Mouse (Mus musculus) kidney, postnatal 10 days (tissue): ENCODE measurements around the gene Cops7b.
"Not testable (repeated sequence)": the region's sequence is repeated elsewhere in the genome, so short reads cannot be mapped to it uniquely, and the experiment has no call there.

Experiments used
- DNase-seq: peaks from one replicate; pipeline ENCODE4 v3.0.0; 2021; ENCODE audit warnings: mixed read lengths

The Cops7b gene

DNA sequence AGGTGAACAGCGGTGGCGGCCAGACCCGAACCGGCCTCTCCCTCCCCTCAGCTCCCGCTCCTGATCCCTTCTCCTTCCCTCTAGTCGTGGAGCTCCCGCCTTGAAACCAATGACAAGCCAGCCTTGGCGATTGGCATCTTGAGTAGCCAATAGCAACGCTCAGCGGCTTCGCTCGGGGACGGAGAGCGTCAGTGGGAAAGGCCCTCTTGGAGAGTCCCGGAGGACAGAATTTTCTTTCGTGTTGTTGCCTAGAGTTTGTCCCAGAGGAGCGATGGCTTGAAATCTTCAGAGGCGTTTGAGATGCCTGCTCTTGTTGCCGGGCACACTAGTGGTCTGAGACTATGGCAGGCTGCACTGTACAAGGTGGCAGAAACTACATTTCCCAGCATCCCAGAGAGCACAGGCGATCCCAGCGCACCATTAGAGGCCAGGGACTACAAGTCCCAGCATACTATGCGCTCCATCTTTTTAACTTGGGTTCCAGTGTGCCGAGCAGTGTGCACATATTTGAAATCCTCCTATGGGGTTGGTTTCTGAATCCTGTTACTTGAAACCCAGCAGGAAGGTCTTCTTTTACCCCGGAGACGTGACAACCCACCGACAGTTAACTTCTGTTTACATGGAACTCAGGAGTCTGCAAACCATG is at the start of gene Cops7b, which contains the start of gene Pde6d:
Cops7b (plus strand) TSS at position 454 of the 646 bp plus-strand sequence.
Pde6d (minus strand) TSS at position 179 of the 646 bp plus-strand sequence.
- peak; percentile 97 for DNase-seq

DNA sequence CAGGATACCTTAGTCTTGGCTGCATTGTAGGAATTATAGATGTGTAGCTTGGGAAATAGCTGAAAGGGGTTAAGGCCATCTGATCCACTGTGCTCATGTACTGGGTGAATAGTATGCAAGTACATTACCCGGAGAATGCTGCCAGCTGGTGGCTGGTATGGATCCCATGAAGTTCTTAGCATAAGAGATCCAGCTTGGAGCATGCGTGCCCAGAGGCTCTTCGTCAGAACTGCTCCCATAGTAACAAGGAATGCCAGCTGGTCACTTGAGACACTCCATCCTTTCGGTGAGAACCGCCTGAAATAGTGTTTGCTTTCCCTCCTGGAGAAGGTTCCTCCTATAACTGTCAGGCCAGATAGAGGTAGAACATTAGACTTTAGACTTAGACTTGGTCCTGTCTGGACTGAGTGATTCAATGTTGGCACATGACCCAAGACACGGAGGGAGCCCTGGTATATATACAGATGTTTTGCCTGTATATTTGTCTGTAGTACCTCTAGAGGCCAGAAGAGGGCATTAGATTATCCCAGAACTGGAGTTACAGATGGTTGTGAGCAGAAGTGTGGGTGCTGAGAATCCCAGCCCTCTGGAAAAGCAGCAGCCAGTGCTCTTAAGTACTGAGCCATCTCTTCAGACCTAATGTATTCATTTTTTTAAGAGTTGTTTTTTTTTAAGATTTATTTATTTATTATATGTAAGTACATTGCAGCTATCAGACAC is 49.1 kb upstream of the Cops7b start:
- no peak for DNase-seq

DNA sequence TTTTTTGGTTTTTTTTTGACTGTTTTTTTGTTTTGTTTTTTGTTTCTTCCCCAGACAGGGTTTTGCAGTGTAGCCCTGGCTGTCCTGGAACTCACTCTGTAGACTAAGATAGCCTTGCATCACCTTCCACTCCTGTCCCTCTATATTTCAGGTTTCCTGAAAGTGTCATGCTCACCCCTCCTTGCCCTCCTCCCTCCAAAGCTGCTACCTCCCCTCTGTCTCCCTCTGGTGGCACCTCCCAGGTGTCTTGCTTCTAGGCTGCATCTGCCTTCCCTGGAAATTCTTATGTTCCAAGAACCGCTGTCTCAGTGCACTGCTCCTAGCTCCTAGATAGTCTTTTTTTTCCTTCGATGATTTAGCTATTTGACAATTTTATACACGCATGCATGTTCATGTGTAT is 44.3 kb upstream of the Cops7b start:
- DNase-seq: peak; percentile 53

DNA sequence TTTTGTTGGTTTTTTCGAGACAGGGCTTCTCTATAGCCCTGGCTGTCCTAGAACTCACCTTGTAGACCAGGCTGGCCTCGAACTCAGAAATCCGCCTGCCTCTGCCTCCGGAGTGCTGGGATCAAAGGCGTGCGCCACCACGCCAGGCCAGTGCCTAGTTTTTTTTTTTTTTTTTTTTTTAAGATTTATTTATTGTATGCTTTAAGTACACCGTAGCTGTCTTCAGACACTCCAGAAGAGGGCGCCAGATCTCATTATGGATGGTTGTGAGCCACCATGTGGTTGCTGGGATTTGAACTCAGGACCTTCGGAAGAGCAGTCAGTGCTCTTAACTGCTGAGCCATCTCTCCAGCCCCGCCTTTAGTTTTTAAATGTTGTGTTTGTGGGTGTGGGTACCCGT is 43.1 kb upstream of the Cops7b start:
- DNase-seq: not testable (repeated sequence)

DNA sequence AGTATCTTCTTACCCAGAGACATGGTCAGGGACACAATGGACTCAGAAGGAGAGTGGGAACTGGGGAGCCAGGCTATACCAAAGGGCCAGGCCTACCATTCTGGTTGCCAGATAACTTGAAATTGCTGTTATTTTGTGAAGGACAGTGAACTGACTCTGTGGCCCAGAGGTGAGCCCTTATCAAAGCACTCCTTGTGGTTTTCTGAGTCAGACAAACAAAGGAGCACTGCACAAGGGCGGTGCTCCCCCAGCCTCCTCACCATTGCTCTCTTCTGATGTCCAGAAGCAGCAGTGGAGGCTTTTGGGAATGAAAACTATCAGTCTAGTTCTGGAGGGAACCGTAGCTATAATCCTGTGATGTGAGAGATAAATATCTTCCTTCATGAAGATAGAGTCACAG is 40.1 kb upstream of the Cops7b start:
- no peak for DNase-seq

DNA sequence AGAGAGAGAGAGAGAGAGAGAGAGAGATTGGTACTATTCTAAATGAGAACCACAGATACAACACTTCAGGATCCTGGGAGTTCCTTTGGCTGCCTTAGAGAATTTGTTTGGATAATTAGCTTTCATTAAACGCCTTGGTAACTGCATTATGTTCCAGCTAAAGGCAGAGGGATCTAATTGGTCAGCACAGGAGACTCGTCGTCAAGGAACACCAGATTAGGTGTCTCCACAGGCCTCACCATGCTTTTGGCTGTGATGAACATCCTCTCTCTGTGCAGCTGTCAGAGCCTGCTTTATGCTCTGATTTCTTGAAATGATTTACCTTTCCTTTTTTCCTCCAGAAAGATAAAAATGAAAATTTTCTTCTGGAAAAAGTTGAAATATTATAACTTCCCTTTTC is 35.9 kb upstream of the Cops7b start:
- no peak for DNase-seq

DNA sequence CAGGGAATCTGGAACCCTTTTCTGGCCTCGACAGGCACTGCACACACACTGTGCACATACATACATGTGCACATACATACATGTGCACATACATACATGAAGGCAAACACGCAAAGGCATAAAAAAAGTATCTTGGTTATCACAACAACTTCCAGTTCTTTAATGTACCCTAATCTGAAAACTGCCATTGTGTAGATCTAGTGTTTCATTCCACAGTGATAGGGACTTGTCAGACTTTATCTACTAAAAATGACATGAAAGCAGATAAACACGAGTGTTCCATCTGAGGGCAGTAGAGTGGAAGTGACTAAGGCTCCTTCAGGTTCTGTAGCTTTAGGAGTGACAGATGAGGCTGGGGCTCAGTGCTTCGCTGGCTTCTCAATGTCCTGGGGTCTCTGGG is 31.4 kb upstream of the Cops7b start:
- DNase-seq: no peak

DNA sequence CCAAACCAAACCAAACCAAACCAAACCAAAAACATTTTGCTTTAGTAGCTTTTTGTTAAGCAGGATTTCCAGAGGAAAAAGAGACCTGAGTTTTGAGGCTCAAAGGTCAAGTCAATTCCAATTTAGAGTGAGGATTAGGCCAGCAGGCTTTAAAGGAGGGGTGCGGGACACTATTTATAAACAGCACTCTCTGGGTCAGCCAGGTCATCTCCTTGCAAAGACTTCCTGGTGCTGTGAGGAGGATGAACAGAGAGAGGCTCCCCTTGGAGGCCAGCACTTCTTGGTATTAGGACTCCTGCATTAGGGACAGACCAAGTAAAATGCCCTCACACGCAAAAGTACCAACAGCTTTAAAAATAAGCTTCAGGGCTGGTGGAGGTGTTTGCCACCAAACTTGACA is 30.8 kb upstream of the Cops7b start:
- DNase-seq: no peak

DNA sequence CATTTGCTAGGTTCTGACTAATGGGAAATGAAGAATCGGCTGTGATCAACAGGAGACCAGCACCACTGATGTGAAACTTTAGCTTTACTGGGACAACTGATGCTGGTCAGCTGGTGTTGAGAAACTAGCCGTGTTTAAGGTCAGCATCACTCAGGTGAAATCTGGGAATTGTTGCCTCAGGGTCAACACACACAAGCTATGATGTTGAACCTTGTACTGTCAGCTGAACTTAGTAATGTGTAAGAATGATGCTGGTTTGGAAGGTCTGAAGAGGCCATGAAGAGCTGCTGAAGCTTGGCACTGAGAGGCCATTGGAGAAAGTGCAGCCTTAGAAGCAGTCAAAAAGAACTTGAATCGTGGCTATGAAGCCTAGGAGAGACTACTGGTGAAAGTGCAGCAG is 27.0 kb upstream of the Cops7b start:
- DNase-seq: no peak

DNA sequence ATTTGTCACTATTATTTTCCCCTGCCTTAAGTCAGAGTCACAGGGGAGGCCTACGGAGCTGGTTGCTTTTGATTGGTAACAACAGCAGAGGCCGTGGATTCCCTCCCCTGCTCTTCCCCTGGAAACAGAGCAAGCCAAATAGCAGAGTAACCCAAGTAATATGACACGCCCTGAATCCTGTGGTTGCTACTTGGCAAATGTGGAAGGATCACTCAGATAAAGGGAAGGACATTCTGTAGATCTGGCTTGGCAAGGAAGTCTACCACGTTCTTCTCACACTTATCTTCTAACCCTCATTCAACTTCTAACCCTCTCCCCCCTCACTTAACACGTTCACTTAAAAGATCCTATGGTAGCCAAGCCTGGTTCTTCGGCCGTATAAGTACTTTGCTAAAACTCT is 24.8 kb upstream of the Cops7b start:
- DNase-seq: no peak

DNA sequence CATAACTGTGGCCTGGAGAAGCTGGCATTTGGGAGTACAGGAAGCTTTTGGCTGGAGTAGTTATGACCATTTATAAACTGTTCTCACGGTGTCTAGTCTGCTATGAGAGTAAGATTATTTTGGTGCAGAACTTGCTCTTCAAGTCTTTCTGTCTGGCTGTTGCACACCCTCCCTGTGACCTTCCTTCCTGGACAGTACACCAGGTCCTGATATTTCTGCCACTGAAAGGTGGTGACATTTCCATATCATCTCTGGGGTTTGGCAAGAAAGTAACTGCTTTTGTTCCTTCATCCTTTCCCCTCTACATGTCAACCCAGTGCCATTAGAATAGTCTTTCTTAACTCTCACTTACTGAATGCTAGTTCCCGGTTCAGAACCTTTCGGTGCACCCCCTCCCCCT is 23.5 kb upstream of the Cops7b start:
- DNase-seq: no peak

DNA sequence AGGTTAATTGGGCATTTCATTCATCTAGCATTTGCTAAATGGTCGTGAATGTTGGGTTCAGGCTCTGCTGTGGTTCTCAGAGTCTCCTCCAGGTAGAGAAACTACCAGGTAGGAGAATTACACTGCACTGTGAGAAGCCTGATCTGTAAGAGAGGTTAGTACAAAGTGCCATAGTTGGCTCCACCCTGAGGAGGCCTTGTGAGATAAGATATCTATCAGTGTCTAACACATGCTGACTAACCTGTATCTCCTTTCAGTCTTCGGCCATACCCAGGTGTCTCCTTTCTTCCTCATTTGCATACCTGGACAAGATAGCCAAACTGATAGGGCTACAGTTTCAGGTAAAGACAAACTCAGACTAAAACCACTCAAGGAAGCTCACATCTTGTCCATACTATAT is 20.0 kb upstream of the Cops7b start:
- DNase-seq: no peak

DNA sequence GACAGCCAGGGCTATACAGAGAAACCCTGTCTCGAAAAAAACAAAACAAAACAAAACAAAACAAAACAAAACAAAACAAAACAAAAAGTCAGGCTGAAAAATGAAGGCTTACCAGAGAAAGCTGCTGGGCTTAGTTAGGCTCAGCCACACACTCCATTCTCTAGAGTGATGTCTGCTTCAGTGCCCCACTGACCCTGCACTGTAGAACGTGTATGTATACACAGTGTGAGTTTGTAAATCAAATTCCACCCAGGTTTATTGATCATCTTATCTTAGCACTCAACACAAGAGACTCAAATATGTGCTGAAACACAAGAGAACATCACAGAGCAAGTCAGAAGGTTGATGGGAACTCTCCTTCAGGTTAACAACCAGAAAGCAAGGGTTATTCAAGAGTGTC is 14.3 kb upstream of the Cops7b start:
- DNase-seq: no peak

DNA sequence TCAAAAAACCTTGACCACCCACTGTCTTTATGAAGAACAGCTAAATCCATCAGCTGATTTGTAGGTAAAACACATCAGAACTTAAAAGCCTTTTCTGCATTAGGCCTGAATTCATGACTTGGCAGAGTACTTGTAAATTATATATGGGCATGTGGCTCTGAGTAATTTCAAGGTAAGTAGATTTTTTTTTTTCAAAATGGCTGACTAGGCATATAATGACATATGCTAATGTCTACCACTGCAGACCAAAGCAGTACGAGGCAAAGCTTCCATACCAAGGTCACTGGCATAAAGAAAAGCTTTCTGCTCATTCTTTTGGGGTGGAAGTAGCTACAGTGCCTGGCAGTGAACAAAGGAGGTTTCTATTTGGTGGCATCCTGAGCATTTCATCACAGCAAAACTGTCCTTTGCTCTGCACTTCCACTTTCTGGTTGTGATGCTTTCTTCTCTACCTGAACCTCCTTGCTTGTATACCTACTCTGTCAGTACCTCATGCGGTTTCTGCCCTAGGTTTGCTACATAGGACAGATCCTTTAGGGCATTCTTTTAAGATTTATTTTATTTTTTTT is 13.3 kb upstream of the Cops7b start:
- no peak for DNase-seq

DNA sequence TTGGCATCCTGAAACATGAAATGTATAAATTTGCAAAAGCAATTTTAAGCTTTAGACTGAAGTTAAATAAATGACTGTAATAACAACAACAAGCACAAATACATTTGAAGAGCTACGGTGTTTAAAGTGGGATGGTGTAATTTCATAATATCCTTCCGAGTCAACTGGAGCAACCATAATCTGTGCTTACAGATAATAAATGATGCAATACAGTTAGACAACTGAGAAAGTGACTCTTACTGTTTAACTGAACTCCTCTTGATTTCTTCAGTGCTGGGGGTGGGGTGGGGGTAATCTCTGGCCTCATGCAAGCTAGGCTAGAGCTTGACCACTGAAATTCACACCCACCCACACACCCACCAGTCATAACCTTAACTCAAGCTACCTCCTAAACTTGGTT is 11.3 kb upstream of the Cops7b start:
- DNase-seq: no peak

DNA sequence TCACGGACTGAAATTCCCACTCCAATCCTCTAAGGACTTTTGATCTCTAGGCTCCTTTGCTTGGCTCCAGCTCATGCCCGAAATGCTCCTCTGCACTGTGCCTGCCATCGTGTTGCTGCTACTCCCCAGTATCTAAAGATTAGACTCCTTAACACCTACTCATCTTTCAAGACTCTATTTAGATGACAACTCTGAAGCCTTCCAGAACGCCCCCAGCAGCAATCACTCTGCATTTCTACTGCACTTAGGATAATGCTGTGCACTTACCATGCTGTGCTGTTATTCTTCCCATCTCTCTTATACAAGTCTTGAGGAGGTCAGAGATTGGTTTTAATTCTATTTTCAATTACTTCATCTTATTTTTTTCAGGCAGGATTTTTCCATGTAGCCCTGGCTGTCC is 10.8 kb upstream of the Cops7b start:
- DNase-seq: no peak

DNA sequence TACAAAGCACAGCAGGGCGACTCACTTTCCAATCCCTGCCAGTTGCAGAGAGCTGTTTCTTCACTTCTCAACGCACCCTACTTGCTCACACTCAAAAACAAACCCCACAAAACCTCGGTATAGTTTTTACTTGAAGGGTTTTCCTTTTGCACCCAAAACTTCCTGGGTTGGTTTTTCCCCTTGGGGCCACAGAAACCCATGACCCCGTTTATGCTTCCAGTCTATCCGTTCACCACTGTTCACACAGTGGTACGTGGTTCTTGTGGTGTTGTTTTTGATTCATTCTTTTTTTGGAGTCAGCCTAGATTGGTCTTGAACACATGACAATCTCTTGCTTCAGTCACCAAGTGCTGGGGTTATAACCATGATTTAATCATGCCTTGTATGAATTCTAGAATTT is 2.3 kb upstream of the Cops7b start:
- no peak for DNase-seq

DNA sequence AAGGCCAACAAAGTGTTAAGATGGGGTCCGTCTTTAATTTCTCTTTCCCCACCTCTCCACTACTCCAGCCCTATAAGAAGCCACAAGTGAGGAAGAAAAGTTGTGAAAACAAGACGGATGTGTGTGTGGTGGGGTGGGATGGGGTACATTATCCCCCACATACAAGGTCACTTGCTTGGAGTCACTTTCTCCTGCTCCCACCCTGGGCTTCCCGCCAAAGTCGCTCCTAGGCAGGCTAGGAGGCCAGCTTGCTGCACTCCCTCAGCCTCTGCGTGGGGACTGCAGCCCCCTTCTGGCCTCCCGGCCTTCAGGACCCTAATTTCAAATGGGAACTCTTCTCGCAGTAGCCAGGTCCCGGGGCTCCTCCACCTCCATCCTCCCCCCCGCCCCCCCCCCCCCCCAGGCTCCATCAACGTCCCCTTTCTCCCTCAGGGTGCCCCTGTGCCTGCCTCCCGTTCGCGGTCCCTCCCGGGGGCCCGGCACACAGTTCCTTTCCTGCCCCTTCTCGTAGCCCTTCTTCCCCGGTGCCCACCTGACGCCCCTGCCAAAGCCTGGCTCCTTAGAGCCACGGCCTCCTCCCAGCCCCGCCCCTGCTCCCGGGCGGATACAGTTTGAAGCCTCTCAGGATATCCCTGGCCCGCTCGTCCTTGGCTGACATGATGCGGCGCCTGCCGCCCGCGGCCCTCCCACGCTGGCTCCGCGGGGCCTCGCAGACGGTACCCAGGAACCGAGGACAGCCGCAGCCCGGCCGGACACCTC is 833 bp upstream of the Cops7b start:
- DNase-seq: peak; percentile 61

DNA sequence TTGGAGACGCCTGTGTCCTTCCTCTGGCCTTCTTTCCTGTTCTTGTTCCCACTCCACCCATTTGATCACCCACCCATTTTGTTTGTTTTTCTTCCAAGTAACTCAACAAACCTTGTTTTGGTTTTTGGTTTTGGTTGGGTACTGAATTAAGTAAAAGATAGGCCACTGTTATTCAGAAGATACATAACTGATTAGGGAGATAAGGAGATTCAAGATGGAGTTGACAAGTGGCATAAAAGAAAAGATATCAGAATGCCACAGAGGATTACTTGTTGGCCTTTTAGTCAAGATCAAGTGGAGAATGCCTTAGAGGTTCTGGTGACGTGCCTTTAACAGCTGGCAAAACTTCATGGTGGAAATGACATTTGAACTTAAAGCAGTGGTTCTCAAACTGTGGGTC is 1.0 kb downstream of the Cops7b start:
- DNase-seq: no peak

DNA sequence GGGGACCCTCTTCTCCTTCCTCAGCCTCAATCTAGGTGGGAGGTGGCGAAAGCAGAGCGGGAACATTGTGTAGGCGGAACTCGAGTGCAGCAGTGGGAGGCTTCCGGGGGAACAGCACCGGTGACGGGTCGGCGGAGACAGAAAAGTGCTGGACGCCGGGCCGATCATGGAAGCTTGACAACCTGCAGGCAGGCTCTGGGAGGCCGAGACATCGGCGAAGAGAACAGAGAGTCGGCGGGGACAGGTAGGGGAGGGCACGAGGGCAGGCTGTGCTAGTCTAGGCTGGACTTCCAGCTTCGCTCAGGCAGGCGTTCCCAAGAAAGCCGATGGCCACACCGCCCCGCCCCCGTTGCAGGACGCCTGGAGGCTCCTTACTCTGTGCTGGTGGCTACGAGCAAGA is 4.3 kb downstream of the Cops7b start:
- DNase-seq: peak; percentile 89

DNA sequence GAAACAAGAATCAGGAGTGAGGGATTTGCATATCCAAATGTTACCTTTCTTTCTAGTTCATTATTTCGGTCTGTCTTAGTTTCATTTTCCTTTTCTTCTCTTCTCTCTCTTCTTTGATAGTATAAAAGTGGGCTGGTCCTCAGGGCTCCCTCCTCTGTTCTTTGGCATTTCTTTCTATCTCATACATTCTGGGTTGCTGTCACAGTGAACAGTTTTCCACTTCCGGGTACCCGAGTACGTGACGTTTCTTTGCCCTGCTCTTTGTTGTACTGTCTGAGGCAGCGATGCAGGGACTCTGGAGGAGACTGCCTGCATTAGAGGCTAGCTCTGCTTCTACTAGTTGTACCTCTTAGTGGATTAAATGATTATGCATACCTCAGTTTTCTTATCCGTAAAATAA is 11.8 kb downstream of the Cops7b start:
- DNase-seq: no peak

DNA sequence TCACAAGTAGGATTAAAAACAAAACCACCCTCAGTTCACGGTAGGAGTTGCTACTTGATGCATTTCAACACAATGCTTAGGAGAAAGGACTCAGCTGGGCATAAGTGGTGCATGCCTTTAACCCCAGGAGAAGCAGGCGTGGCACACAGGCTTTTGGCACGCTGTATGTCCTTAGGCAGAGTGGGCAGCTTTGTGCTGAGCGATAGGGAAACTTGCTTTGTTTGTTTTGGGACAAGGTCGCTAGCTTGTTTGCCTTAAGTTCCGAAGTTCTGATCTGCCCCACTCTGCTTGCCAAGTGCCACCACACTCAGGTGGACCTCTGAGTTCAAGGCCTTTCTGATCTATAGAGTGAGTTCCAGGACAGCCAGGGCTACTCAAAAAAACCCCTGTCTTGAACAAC is 12.6 kb downstream of the Cops7b start:
- DNase-seq: no peak

DNA sequence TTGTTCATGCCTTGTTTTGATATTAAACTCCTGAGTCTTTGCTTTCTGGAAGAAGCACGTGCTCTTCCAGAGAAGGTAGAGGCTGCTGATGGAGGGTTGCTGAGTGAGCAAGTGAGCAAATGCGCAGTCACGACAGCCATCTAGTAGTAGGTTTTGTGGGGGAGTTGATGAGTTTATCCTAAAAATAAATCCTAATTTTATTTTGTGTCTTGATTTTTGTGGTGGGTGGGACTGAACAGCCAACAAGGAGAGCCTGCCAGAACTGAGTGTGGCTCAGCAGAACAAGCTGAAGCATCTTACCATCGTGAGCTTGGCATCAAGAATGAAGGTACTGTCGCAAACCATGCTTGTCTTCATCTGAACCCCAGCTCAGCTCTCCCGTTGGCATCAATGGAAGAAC is 13.8 kb downstream of the Cops7b start:
- no peak for DNase-seq

DNA sequence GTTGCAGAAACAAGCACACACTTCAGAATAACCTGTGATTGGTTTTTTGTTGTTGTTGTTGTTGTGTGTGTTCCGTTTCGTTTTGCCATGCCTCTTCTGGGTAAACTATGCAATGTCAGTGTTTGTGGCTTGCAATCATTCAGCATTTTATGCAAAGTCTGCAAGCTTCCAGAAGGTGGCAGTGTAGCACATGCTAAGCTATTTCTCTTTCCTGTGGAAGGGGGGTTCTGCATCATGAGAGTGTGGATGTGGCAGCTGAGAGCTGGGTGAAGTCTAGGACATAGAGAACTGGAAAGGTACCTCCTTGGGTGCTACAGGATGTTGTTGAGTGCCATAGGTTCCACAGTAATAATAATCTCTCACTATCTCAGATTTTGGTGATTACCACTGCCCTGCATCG is 15.8 kb downstream of the Cops7b start:
- peak; percentile 31 for DNase-seq
